Mouse (Mus musculus) retina, postnatal 7 days (tissue): ENCODE measurements around the gene 2310061I04Rik.
A peak's percentile ranks its signal among the peaks of the same experiment; 100 is the strongest.

ENCODE experiments used
- DNase-seq: peaks from one replicate; pipeline ENCODE4 v3.0.0-alpha.2; 2012; ENCODE audit warnings: low read depth, low spot score

The 2310061I04Rik gene

GRCm38 (mm10) chr17:35870884-35871696 is 26.1 kb downstream of the 2310061I04Rik start:
- no peak for DNase-seq

GRCm38 (mm10) chr17:35870151-35870883 is 26.9 kb downstream of the 2310061I04Rik start:
- no peak for DNase-seq

GRCm38 (mm10) chr17:35869346-35870067 is 27.7 kb downstream of the 2310061I04Rik start:
- DNase-seq: no peak

GRCm38 (mm10) chr17:35868961-35869345 is 28.3 kb downstream of the 2310061I04Rik start:
- no peak for DNase-seq

GRCm38 (mm10) chr17:35868165-35868820 is 28.9 kb downstream of the 2310061I04Rik start:
- DNase-seq: no peak

- no peak for DNase-seq
These were observed 30.0 kb downstream of the 2310061I04Rik start for GRCm38 (mm10) chr17:35866911-35867890.

GRCm38 (mm10) chr17:35866281-35866831 is 30.9 kb downstream of the 2310061I04Rik start:
- DNase-seq: no peak

GRCm38 (mm10) chr17:35865481-35866280 is 31.6 kb downstream of the 2310061I04Rik start, which contains the start of gene Ppp1r18:
Ppp1r18 (plus strand) TSS chr17:35865593.
- DNase-seq: no peak

GRCm38 (mm10) chr17:35864832-35865353 is 32.3 kb downstream of the 2310061I04Rik start:
- no peak for DNase-seq

GRCm38 (mm10) chr17:35861198-35861857 is 35.9 kb downstream of the 2310061I04Rik start, which contains the start of gene Nrm:
Nrm (plus strand) TSS chr17:35861318.
- DNase-seq: peak; percentile 76

- DNase-seq: no peak
These were observed 36.4 kb downstream of the 2310061I04Rik start for GRCm38 (mm10) chr17:35860831-35861197.

GRCm38 (mm10) chr17:35859835-35860234 is 37.4 kb downstream of the 2310061I04Rik start:
- no peak for DNase-seq

GRCm38 (mm10) chr17:35859371-35859770 is 37.9 kb downstream of the 2310061I04Rik start:
- DNase-seq: no peak

GRCm38 (mm10) chr17:35850974-35851373 is 46.3 kb downstream of the 2310061I04Rik start:
- DNase-seq: no peak

GRCm38 (mm10) chr17:35848112-35848511 is 49.1 kb downstream of the 2310061I04Rik start:
- no peak for DNase-seq

GRCm38 (mm10) chr17:35843514-35843913 is 53.7 kb downstream of the 2310061I04Rik start:
- DNase-seq: no peak
